Mouse (Mus musculus) C2C12 (cell line): ENCODE results near the gene Cyth1. TPM values are rescaled to one million over a fixed set of nuclear protein-coding genes. Genes with fewer than 3 reads are reported as not detected.
A peak's percentile ranks its signal among the peaks of the same experiment; 100 is the strongest.

Source experiments
- H3K27me3 ChIP-seq: one replicate; pipeline ENCODE4 v1.6.1; 2011; ENCODE audit not compliant: control insufficient read depth, insufficient read depth, insufficient read length
- H3K36me3 ChIP-seq: one replicate; pipeline ENCODE4 v1.6.1; 2011; ENCODE audit not compliant: control insufficient read depth, insufficient read depth
- H3K4me3 ChIP-seq: one replicate; pipeline ENCODE4 v1.5.1; 2011; ENCODE audit warnings: mild to moderate bottlenecking, control low read depth; ENCODE audit not compliant: poor library complexity, insufficient read depth, severe bottlenecking
- H3K79me2 ChIP-seq: one replicate; pipeline ENCODE4 v1.6.1; 2011; ENCODE audit not compliant: control insufficient read depth, insufficient read depth
- H3K79me3 ChIP-seq: one replicate; pipeline ENCODE4 v1.6.1; 2011; ENCODE audit warnings: low read depth, control low read depth
- H3ac ChIP-seq: one replicate; pipeline ENCODE3; 2011; ENCODE audit warnings: low read depth; ENCODE audit not compliant: control insufficient read depth, insufficient read length
- CEBPB ChIP-seq: IDR thresholded peaks from one replicate; pipeline ENCODE4 v1.6.1; 2011; ENCODE audit warnings: low read depth, mild to moderate bottlenecking, control low read depth, moderate library complexity
- CTCF ChIP-seq: IDR thresholded peaks from one replicate; pipeline ENCODE4 v1.5.1; 2011; ENCODE audit not compliant: control insufficient read depth, insufficient read depth, insufficient read length
- FOSL1 ChIP-seq: IDR thresholded peaks from one replicate; pipeline ENCODE4 v1.8.0; 2011; ENCODE audit warnings: mild to moderate bottlenecking, low read length; ENCODE audit not compliant: poor library complexity, insufficient read depth, severe bottlenecking
- MAX ChIP-seq: IDR thresholded peaks from one replicate; pipeline ENCODE4 v1.6.1; 2011; ENCODE audit warnings: mild to moderate bottlenecking, control low read depth
- MYOD1 ChIP-seq: IDR thresholded peaks from one replicate; pipeline ENCODE4 v1.6.1; 2011; ENCODE audit warnings: low read depth; ENCODE audit not compliant: control insufficient read depth, insufficient read length
- MYOG ChIP-seq: IDR thresholded peaks from one replicate; pipeline ENCODE4 v1.6.1; 2011; ENCODE audit not compliant: control insufficient read depth, insufficient read length; ENCODE audit errors: extremely low read depth
- USF1 ChIP-seq: IDR thresholded peaks from one replicate; pipeline ENCODE4 v1.6.1; 2011; ENCODE audit warnings: low read depth, mild to moderate bottlenecking, control low read depth, moderate library complexity
- polyA plus RNA-seq: library from polyadenylated mRNA; unstranded; fragments of >200 nt; fragmentation: generic; extraction: Trizol; gene quantifications from one replicate; pipeline ENCODE4 v1.2.1, GENCODE M21; 2012; ENCODE audit warnings: missing spikeins

The Cyth1 gene
- polyA plus RNA-seq, 1 experiment = 7.9 TPM

DNA sequence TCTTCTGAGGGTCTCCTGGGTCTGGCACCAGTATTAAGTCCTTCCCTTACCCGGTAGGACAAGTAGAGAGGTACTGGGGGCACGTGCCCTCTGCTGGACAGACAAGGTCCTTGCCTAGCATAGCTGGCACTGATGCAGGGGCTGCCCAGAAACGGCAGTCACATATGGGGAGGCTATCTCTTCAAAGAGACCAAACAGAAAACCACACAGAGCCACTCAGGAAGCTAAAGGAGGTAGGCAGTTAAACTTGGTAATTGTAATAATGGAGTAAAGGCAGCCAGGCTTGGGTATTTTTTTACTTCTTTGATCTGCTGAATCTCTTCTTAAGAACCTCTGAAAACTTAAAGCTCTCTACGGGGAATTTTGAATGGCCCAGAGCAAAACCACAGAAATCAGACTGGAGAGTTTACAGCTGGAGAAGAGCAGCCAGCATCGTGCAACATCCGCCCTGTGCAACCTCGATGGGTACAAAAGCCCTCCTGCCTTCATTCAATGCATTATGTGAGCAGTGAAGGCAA, 16.0 kb downstream of the Cyth1 start:
- no peak overlapping the region for H3K4me3 ChIP-seq
- H3K27me3 ChIP-seq = no peaks in the 10 kb centered on the region
- no peaks in the 10 kb centered on the region for H3K36me3 ChIP-seq
- H3K79me3 ChIP-seq = peaks cover under 1% of the 10 kb centered on the region
- H3ac ChIP-seq = no peak overlapping the region
- H3K79me2 ChIP-seq = peaks cover 19% of the 10 kb centered on the region
- TF ChIP-seq MAX (peak; percentile 22), CTCF (peak; percentile 64), MYOD1 (no peak), FOSL1 (no peak), CEBPB (no peak), MYOG (no peak), USF1 (peak; percentile 74)

GRCm38 (mm10) chr11:118229941-118230340, 18.5 kb downstream of the Cyth1 start:
- H3ac ChIP-seq = no peak overlapping the region
- no peak for TF ChIP-seq FOSL1
- no peak for TF ChIP-seq MYOG
- TF ChIP-seq MAX = no peak
- no peak for TF ChIP-seq CTCF
- TF ChIP-seq USF1 = no peak
- no peak for TF ChIP-seq MYOD1
- no peak for TF ChIP-seq CEBPB
- no peaks in the 10 kb centered on the region for H3K36me3 ChIP-seq
- no peaks in the 10 kb centered on the region for H3K79me3 ChIP-seq
- no peaks in the 10 kb centered on the region for H3K27me3 ChIP-seq
- H3K4me3 ChIP-seq = no peak overlapping the region
- H3K79me2 ChIP-seq = peaks cover 10% of the 10 kb centered on the region

- TF ChIP-seq CTCF = no peak
- no peak for TF ChIP-seq CEBPB
- TF ChIP-seq FOSL1 = no peak
- TF ChIP-seq MYOG = no peak
- TF ChIP-seq MAX = no peak
- no peak for TF ChIP-seq USF1
- TF ChIP-seq MYOD1 = no peak
- Histone ChIP-seq H3K27me3 (no peaks in the 10 kb centered on the region), H3K4me3 (no peak overlapping the region), H3K36me3 (no peaks in the 10 kb centered on the region), H3K79me3 (no peaks in the 10 kb centered on the region), H3K79me2 (no peaks in the 10 kb centered on the region), H3ac (no peak overlapping the region)
These were observed 20.7 kb downstream of the Cyth1 start for GRCm38 (mm10) chr11:118227650-118228049.

DNA sequence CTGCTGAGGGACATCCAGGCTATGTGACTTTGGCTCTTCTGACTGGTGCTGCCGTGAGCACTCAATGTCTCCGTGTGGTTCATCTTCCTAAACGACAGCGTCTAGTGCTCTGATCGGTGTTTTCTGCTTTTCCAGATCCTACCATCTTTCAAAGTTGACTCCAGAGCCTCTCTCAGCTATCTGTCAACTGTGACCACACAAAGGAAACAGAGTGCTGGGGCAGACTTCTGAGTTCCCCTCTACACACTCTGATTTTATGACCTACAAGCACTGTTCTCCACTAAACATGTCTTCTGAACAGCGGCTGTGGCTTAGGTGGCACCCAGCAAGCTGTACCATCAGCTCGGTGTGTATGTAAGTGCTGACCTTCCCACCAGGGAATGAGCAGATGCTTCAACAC, 21.5 kb downstream of the Cyth1 start:
- Histone ChIP-seq H3ac (no peak overlapping the region), H3K36me3 (no peaks in the 10 kb centered on the region), H3K27me3 (no peaks in the 10 kb centered on the region), H3K79me3 (no peaks in the 10 kb centered on the region), H3K4me3 (no peak overlapping the region), H3K79me2 (no peaks in the 10 kb centered on the region)
- TF ChIP-seq FOSL1 (no peak), USF1 (no peak), MYOG (no peak), MYOD1 (no peak), MAX (no peak), CTCF (no peak), CEBPB (no peak)

DNA sequence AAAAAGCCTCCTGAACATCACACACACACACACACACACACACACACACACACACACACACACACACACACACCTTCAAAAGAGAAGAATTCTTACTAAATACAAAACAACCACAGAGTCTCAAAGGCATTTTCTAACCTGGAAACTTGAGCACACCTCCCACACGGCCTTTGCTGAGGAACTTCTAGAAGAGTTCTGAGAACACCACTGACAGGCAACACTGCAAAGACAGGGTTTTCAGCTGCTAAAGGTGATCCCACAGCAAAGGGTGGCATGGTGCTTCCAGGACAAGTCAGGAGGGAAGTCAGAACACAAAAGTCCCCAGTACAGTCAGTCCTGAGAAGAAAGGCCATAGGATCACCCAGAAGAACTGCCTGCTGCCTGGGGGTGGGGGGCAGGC, 22.5 kb downstream of the Cyth1 start:
- Histone ChIP-seq H3K79me2 (no peaks in the 10 kb centered on the region), H3K4me3 (no peak overlapping the region)
- TF ChIP-seq MYOG = no peak
- TF ChIP-seq FOSL1 = no peak
- no peak for TF ChIP-seq MYOD1
- TF ChIP-seq CEBPB = no peak

More for the DNA sequence above, 22.5 kb downstream of the Cyth1 start:
- Histone ChIP-seq H3K36me3 (no peaks in the 10 kb centered on the region), H3ac (no peak overlapping the region), H3K27me3 (no peaks in the 10 kb centered on the region), H3K79me3 (no peaks in the 10 kb centered on the region)
